In the genomic region with DNA sequence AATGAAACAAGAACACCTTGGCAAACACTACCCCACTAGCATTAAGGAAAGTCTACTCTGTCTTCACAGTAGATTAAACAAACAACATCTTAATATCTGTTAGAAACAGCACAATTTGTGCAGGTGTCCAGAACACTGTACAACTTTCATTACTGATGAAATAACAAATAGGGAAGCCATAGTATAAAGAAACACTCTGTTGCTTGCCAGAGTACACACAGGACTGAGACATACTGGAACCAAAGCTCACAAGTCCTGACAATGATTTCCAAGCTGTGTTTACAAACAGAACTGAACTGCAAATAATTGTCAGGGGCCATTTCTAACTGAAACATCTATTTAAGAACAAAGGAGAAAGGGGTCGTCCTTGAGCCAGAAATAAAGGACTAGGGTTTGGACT, we compare ENCODE assay signal across 24 mouse cellular contexts.
DNase-seq lines count a peak whose midpoint lies in the region; ATAC-seq and TF ChIP-seq lines count a peak whose summit lies in the region.
"Had no signal": no experiment of that assay in that cellular context is flagged by ENCODE, and none has a peak within 500 bp of the region (broad histone marks: within the 10 kb centered on the region; RNA-seq: fewer than 3 reads in every experiment).

No protein-coding gene starts in this region.

- H3K4me2 ChIP-seq in hindbrain, embryonic 14.5 days (replicated peaks) = no peak overlapping the region
- no peak overlapping the region for H3K4me2 ChIP-seq in hindbrain, embryonic 12.5 days (replicated peaks)
- H3K4me2 ChIP-seq in lung, embryonic 14.5 days = no peak overlapping the region
- no peak overlapping the region for H3K4me2 ChIP-seq in midbrain, embryonic 15.5 days
- H3K4me2 ChIP-seq in stomach, embryonic 15.5 days = no peak overlapping the region
- H3K4me2 ChIP-seq: liver, embryonic 11.5 days; midbrain, embryonic 12.5 days had no signal

- ATAC-seq in hindbrain, embryonic 14.5 days (ENCODE audit: low FRiP score) = no peak
- no peak for ATAC-seq in hindbrain, embryonic 12.5 days (ENCODE audit: low FRiP score)
- no peak for ATAC-seq in lung, embryonic 14.5 days (ENCODE audit: insufficient read depth)
- no peak for ATAC-seq in midbrain, embryonic 15.5 days (replicated peaks)
- no peak; the same call in 1 of the 2 replicates for ATAC-seq in stomach, embryonic 15.5 days (ENCODE audit: insufficient read depth, low FRiP score, low read depth)
- ATAC-seq: hindbrain, embryonic 16.5 days had no signal

- H3K27me3 ChIP-seq in hindbrain, embryonic 14.5 days (ENCODE audit: control insufficient read depth, insufficient read depth, low read length) = no peaks in the 10 kb centered on the region
- H3K27me3 ChIP-seq in hindbrain, embryonic 12.5 days = no peaks in the 10 kb centered on the region
- H3K27me3 ChIP-seq in lung, embryonic 14.5 days (ENCODE audit: insufficient read depth, low read length) = no peaks in the 10 kb centered on the region
- H3K27me3 ChIP-seq in midbrain, embryonic 15.5 days (replicated peaks) = no peaks in the 10 kb centered on the region
- H3K27me3 ChIP-seq in midbrain, embryonic 10.5 days (ENCODE audit: low read depth, poor library complexity, severe bottlenecking) = no peaks in the 10 kb centered on the region
- no peaks in the 10 kb centered on the region for H3K27me3 ChIP-seq in stomach, embryonic 15.5 days (replicated peaks)
- H3K27me3 ChIP-seq: midbrain, embryonic 12.5 days had no signal

- peaks cover 7% of the 10 kb centered on the region; the same call in 1 of the 2 replicates for H3K9me3 ChIP-seq in hindbrain, embryonic 14.5 days (ENCODE audit: control insufficient read depth, low read length)
- no peaks in the 10 kb centered on the region for H3K9me3 ChIP-seq in hindbrain, embryonic 12.5 days (replicated peaks)
- peaks cover 6% of the 10 kb centered on the region; the same call in 1 of the 2 replicates for H3K9me3 ChIP-seq in lung, embryonic 14.5 days (ENCODE audit: low read depth, low read length)
- H3K9me3 ChIP-seq in midbrain, embryonic 15.5 days = no peaks in the 10 kb centered on the region
- H3K9me3 ChIP-seq in midbrain, embryonic 10.5 days (replicated peaks) = 0 out of 2 replicates have a peak, but pooled peaks cover 3% of the 10 kb centered on the region
- H3K9me3 ChIP-seq in stomach, embryonic 15.5 days = no peaks in the 10 kb centered on the region

- no peaks in the 10 kb centered on the region for H3K36me3 ChIP-seq in hindbrain, embryonic 14.5 days (replicated peaks; ENCODE audit: control insufficient read depth, insufficient read depth)
- H3K36me3 ChIP-seq in hindbrain, embryonic 12.5 days = no peaks in the 10 kb centered on the region
- no peaks in the 10 kb centered on the region for H3K36me3 ChIP-seq in lung, embryonic 14.5 days (ENCODE audit: insufficient read depth)
- H3K36me3 ChIP-seq in midbrain, embryonic 15.5 days (replicated peaks) = no peaks in the 10 kb centered on the region
- H3K36me3 ChIP-seq in midbrain, embryonic 10.5 days = no peaks in the 10 kb centered on the region
- H3K36me3 ChIP-seq in stomach, embryonic 15.5 days = no peaks in the 10 kb centered on the region
- H3K36me3 ChIP-seq: G1E; midbrain, embryonic 12.5 days had no signal

- no peak overlapping the region for H3K4me3 ChIP-seq in hindbrain, embryonic 14.5 days (replicated peaks; ENCODE audit: low read length)
- H3K4me3 ChIP-seq in hindbrain, embryonic 12.5 days = no peak overlapping the region
- H3K4me3 ChIP-seq in lung, embryonic 14.5 days (ENCODE audit: low read depth, low read length) = no peak overlapping the region
- no peak overlapping the region for H3K4me3 ChIP-seq in midbrain, embryonic 15.5 days
- H3K4me3 ChIP-seq in midbrain, embryonic 10.5 days = no peak overlapping the region
- no peak overlapping the region for H3K4me3 ChIP-seq in stomach, embryonic 15.5 days (replicated peaks)
- H3K4me3 ChIP-seq: erythroblast, embryonic 14.5 days; gastrocnemius, adult 2 months; midbrain, embryonic 12.5 days had no signal

- H3K4me1 ChIP-seq in hindbrain, embryonic 14.5 days (replicated peaks; ENCODE audit: control insufficient read depth, insufficient read depth, low read length) = peaks cover 4% of the 10 kb centered on the region
- 0 out of 2 replicates have a peak, but pooled peaks cover 5% of the 10 kb centered on the region for H3K4me1 ChIP-seq in hindbrain, embryonic 12.5 days
- no peaks in the 10 kb centered on the region for H3K4me1 ChIP-seq in lung, embryonic 14.5 days (ENCODE audit: insufficient read depth)
- H3K4me1 ChIP-seq in midbrain, embryonic 15.5 days = 0 out of 2 replicates have a peak, but pooled peaks cover 6% of the 10 kb centered on the region
- no peaks in the 10 kb centered on the region for H3K4me1 ChIP-seq in midbrain, embryonic 10.5 days
- no peaks in the 10 kb centered on the region for H3K4me1 ChIP-seq in stomach, embryonic 15.5 days
- H3K4me1 ChIP-seq: midbrain, embryonic 12.5 days had no signal

- no peak for TF ChIP-seq CTCF in lung, embryonic 14.5 days (IDR thresholded peaks at IDR 0.05; ENCODE audit: low read depth)

- H3K27ac ChIP-seq in hindbrain, embryonic 14.5 days = peak overlapping the region; percentile 56; the same call in 1 of the 2 replicates
- no peak overlapping the region for H3K27ac ChIP-seq in hindbrain, embryonic 12.5 days
- no peak overlapping the region for H3K27ac ChIP-seq in lung, embryonic 14.5 days (ENCODE audit: low read depth)
- H3K27ac ChIP-seq in midbrain, embryonic 15.5 days = 0 out of 2 replicates have a peak overlapping the region, but pooled peaks have one; percentile 34
- no peak overlapping the region for H3K27ac ChIP-seq in midbrain, embryonic 10.5 days (replicated peaks)
- H3K27ac ChIP-seq in stomach, embryonic 15.5 days = peak overlapping the region; percentile 21; the same call in 1 of the 2 replicates
- H3K27ac ChIP-seq: gastrocnemius, adult 2 months; midbrain, embryonic 12.5 days had no signal

- no peak for DNase-seq in hindbrain, embryonic 14.5 days (ENCODE audit: low spot score)
- peak; percentile 6 for DNase-seq in lung, embryonic 14.5 days
- DNase-seq in lung, postnatal 14 days = no peak
- DNase-seq in midbrain, embryonic 10.5 days (ENCODE audit: low spot score) = no peak
- no peak for DNase-seq in ovary, postnatal 14 days (ENCODE audit: low spot score)
- DNase-seq: adrenal gland, adult 8-10 months; cerebellum, adult 2 months; cerebellum, postnatal 14 days; gastrocnemius, adult 2 months; gastrocnemius, postnatal 36 days; heart, postnatal 14 days; kidney, adult 18-20 months; kidney, postnatal 14 days; right cerebral cortex, postnatal 4 days; thymus, adult 18-20 months; thymus, postnatal 25 days had no signal

- no peak overlapping the region for H3K9ac ChIP-seq in hindbrain, embryonic 14.5 days
- H3K9ac ChIP-seq in hindbrain, embryonic 12.5 days = no peak overlapping the region
- H3K9ac ChIP-seq in lung, embryonic 14.5 days = no peak overlapping the region
- H3K9ac ChIP-seq in midbrain, embryonic 15.5 days = no peak overlapping the region
- H3K9ac ChIP-seq in stomach, embryonic 15.5 days = no peak overlapping the region
- H3K9ac ChIP-seq: midbrain, embryonic 12.5 days had no signal

- 35% methylated on average over 1 of the region's 1 CpGs for WGBS in hindbrain, embryonic 14.5 days
- WGBS in hindbrain, embryonic 12.5 days = 36% methylated on average over 1 of the region's 1 CpGs
- 50% methylated on average over 1 of the region's 1 CpGs for WGBS in lung, embryonic 14.5 days
- WGBS in midbrain, embryonic 15.5 days = 41% methylated on average over 1 of the region's 1 CpGs
- 71% methylated on average over 1 of the region's 1 CpGs for WGBS in midbrain, embryonic 10.5 days
- WGBS in stomach, embryonic 15.5 days = 44% methylated on average over 1 of the region's 1 CpGs

Comparison
In these comparisons a context has a peak if more than half of its experiments do, and no peak if none do; other contexts are left out.
1. H3K27ac ChIP-seq: peak in hindbrain, embryonic 14.5 days (single experiment), midbrain, embryonic 15.5 days (single experiment) and stomach, embryonic 15.5 days (single experiment); none in hindbrain, embryonic 12.5 days (single experiment), lung, embryonic 14.5 days (single experiment) and midbrain, embryonic 10.5 days (single experiment).